Mouse (Mus musculus) NIH3T3 (cell line): Measurements from ENCODE around the gene Hist3h2a.

Source experiments
- DNase-seq: peaks from one replicate; pipeline ENCODE4 v3.0.0-alpha.2; 2012; ENCODE audit warnings: low read depth

Hist3h2a gene

GRCm38 (mm10) chr11:58969027-58969426 lies 14.5 kb downstream of the Hist3h2a start:
- no peak for DNase-seq

GRCm38 (mm10) chr11:58969659-58970058 lies 15.2 kb downstream of the Hist3h2a start:
- DNase-seq: no peak

- peak; percentile 31 for DNase-seq
Measured at GRCm38 (mm10) chr11:58970831-58971530, 16.5 kb downstream of the Hist3h2a start.

- no peak for DNase-seq
Measured at GRCm38 (mm10) chr11:58971796-58972195, 17.3 kb downstream of the Hist3h2a start.

- no peak for DNase-seq
Measured at GRCm38 (mm10) chr11:58974414-58974813, 19.9 kb downstream of the Hist3h2a start.

- DNase-seq: peak; percentile 56
Measured at GRCm38 (mm10) chr11:58977150-58977549, 22.7 kb downstream of the Hist3h2a start.

- DNase-seq: no peak
Measured at GRCm38 (mm10) chr11:58977607-58978026, 23.1 kb downstream of the Hist3h2a start.

- DNase-seq: peak; percentile 72
Measured at GRCm38 (mm10) chr11:58978027-58978705, 23.7 kb downstream of the Hist3h2a start, which contains the start of gene Trim11. Gene Trim11, plus strand, starts transcription at chr11:58978093.

- DNase-seq: peak; percentile 35
Measured at GRCm38 (mm10) chr11:58978706-58979030, 24.2 kb downstream of the Hist3h2a start.

GRCm38 (mm10) chr11:58979183-58979582 lies 24.7 kb downstream of the Hist3h2a start:
- peak; percentile 32 for DNase-seq

GRCm38 (mm10) chr11:58979661-58980060 lies 25.2 kb downstream of the Hist3h2a start:
- peak; percentile 81 for DNase-seq

GRCm38 (mm10) chr11:58980381-58980990 lies 26.0 kb downstream of the Hist3h2a start:
- peak; percentile 34 for DNase-seq

GRCm38 (mm10) chr11:58981541-58982447 lies 27.3 kb downstream of the Hist3h2a start:
- DNase-seq: peak; percentile 54

GRCm38 (mm10) chr11:58982471-58983097 lies 28.1 kb downstream of the Hist3h2a start:
- no peak for DNase-seq

GRCm38 (mm10) chr11:58983691-58984341 lies 29.3 kb downstream of the Hist3h2a start:
- no peak for DNase-seq

GRCm38 (mm10) chr11:58984657-58985056 lies 30.2 kb downstream of the Hist3h2a start:
- DNase-seq: no peak

- DNase-seq: no peak
Measured at GRCm38 (mm10) chr11:58985299-58985917, 30.9 kb downstream of the Hist3h2a start.

GRCm38 (mm10) chr11:58989166-58989565 lies 34.7 kb downstream of the Hist3h2a start:
- DNase-seq: no peak

- no peak for DNase-seq
Measured at GRCm38 (mm10) chr11:58990141-58990540, 35.7 kb downstream of the Hist3h2a start.

GRCm38 (mm10) chr11:58990794-58991193 lies 36.3 kb downstream of the Hist3h2a start:
- no peak for DNase-seq

GRCm38 (mm10) chr11:58991911-58992310 lies 37.4 kb downstream of the Hist3h2a start:
- no peak for DNase-seq
